Comparison of ENCODE assay signal across 8 mouse cellular contexts in the genomic region with DNA sequence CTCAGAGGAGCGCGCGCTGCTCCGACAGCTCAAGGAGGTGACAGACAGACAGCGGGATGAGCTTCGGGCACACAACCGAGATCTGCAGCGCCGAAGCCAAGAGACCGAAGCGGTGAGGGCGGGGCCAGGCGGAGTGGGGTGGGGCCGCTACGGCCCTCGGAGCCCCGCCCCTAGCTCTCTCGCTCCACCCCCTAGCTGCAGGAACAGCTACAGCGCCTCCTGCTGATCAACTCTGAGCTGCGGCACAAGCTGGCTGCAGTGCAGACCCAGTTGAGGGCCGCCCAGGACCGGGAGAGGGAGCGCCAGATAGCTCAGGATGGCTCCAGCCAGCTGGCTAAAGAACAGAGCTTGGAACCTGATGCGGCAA. TPM values are rescaled to one million over a fixed set of nuclear protein-coding genes. Genes with fewer than 3 reads are reported as not detected.
A peak's percentile ranks its signal among the peaks of the same experiment; 100 is the strongest.
DNase-seq lines count a peak whose midpoint lies in the region; ATAC-seq and TF ChIP-seq lines count a peak whose summit lies in the region.

No protein-coding gene starts in this region.

- peaks cover 15% of the 10 kb centered on the region for H3K4me1 ChIP-seq in forebrain, embryonic 15.5 days
- peaks cover 8% of the 10 kb centered on the region; the same call in 1 of the 2 replicates for H3K4me1 ChIP-seq in neural tube, embryonic 14.5 days (ENCODE audit: control insufficient read depth, insufficient read depth, low read length)
- peaks cover 15% of the 10 kb centered on the region for H3K4me1 ChIP-seq in testis, adult 2 months (ENCODE audit: control insufficient read depth, insufficient read depth, low read length)

- peak overlapping the region; percentile 91 for H3K4me2 ChIP-seq in forebrain, embryonic 15.5 days (replicated peaks)
- H3K4me2 ChIP-seq in neural tube, embryonic 14.5 days (ENCODE audit: low read depth, low read length), result peak overlapping the region; percentile 93

- peak overlapping the region; percentile 56 for H3K9ac ChIP-seq in forebrain, embryonic 15.5 days (replicated peaks)
- H3K9ac ChIP-seq in neural tube, embryonic 14.5 days (replicated peaks; ENCODE audit: low read depth, low read length), result peak overlapping the region; percentile 52

- peak; percentile 91 for DNase-seq in ES-CJ7 (ENCODE audit: low read depth, low spot score)
- DNase-seq in cerebellum, adult 11 months, result peak; percentile 93
- peak; percentile 88 for DNase-seq in heart, postnatal 25 days (ENCODE audit: low spot score)
- DNase-seq in layer of hippocampus, adult 18-20 months (ENCODE audit: low spot score in 2 of 2), result peak; percentile 82 to 93
- DNase-seq in lung, adult 18-20 months, result peak; percentile 90 to 93

- WGBS in forebrain, embryonic 15.5 days, result 2% methylated on average over 24 of the region's 24 CpGs
- WGBS in neural tube, embryonic 14.5 days, result under 1% methylated on average over 24 of the region's 24 CpGs

- peaks cover 39% of the 10 kb centered on the region for H3K36me3 ChIP-seq in forebrain, embryonic 15.5 days
- peaks cover 31% of the 10 kb centered on the region for H3K36me3 ChIP-seq in neural tube, embryonic 14.5 days (ENCODE audit: control insufficient read depth, insufficient read depth, low read length)
- H3K36me3 ChIP-seq in testis, adult 2 months (ENCODE audit: control insufficient read depth, insufficient read depth, low read length), result peaks cover 4% of the 10 kb centered on the region

- H3K27me3 ChIP-seq in forebrain, embryonic 15.5 days, result no peaks in the 10 kb centered on the region
- H3K27me3 ChIP-seq in neural tube, embryonic 14.5 days (ENCODE audit: control insufficient read depth, insufficient read depth, low read length), result no peaks in the 10 kb centered on the region
- H3K27me3 ChIP-seq in testis, adult 2 months (ENCODE audit: control insufficient read depth, insufficient read depth, low read length), result no peaks in the 10 kb centered on the region

- H3K4me3 ChIP-seq in forebrain, embryonic 15.5 days, result peak overlapping the region; percentile 48
- H3K4me3 ChIP-seq in neural tube, embryonic 14.5 days (ENCODE audit: low read depth, low read length), result peak overlapping the region; percentile 41
- H3K4me3 ChIP-seq in testis, adult 2 months (ENCODE audit: control insufficient read depth, low read depth, low read length), result peak overlapping the region; percentile 80

- peak; percentile 83 for TF ChIP-seq CTCF in testis, adult 2 months (IDR thresholded peaks at IDR 0.05; ENCODE audit: control insufficient read depth, insufficient read depth, insufficient replicate concordance, low read depth, low read length)

- peak; percentile 51; the same call in 1 of the 2 replicates for TF ChIP-seq POLR2A in testis, adult 2 months (IDR thresholded peaks at IDR 0.05; ENCODE audit: control insufficient read depth, low read depth, low read length)

- peak overlapping the region; percentile 67 for H3K27ac ChIP-seq in forebrain, embryonic 15.5 days (replicated peaks)
- peak overlapping the region; percentile 70 for H3K27ac ChIP-seq in neural tube, embryonic 14.5 days (ENCODE audit: low read depth, low read length)
- H3K27ac ChIP-seq in testis, adult 2 months (ENCODE audit: control insufficient read depth, insufficient read depth, low read depth, low read length), result peak overlapping the region; percentile 75

- no peaks in the 10 kb centered on the region for H3K9me3 ChIP-seq in forebrain, embryonic 15.5 days
- no peaks in the 10 kb centered on the region for H3K9me3 ChIP-seq in neural tube, embryonic 14.5 days (ENCODE audit: control insufficient read depth, low read length)

- ATAC-seq in forebrain, embryonic 15.5 days (replicated peaks), result peak; percentile 82
- peak; percentile 88 for ATAC-seq in neural tube, embryonic 14.5 days (ENCODE audit: low read depth)

- intact Hi-C loops in heart, postnatal 25 days (cut with DNase I), result loop anchor here (1.0 to 5.0 kb wide), 3 partner anchors 50 to 163 kb away; a partner anchor contains a TSS

RNA-seq across cellular contexts. Expression of a gene that starts 0.7 kb away (rescaled TPM):
- polyA plus RNA-seq in forebrain, embryonic 15.5 days (2015; fragmentation: Nextera tagmentation; extraction: Ambion mirVana), result 0.71 and 0.72 TPM in 2 replicates
- total RNA-seq in heart, postnatal 25 days (2021), result 10 to 100 TPM; 47.4 to 47.8 TPM
- 1 to 10 TPM in 1 of 2 experiments, under 1 TPM in 1; 0.74 to 1.5 TPM for total RNA-seq in layer of hippocampus, adult 18-20 months (2021)
- 2.8 and 3.5 TPM in 2 replicates for polyA plus RNA-seq in neural tube, embryonic 14.5 days (2014; fragmentation: Nextera tagmentation; extraction: Ambion mirVana)
- polyA plus RNA-seq in testis, adult 2 months (2012; rRNA removed), result 0.58 and 0.94 TPM in 2 replicates

RNA-seq across cellular contexts. Expression of a gene that starts 2.7 kb away (rescaled TPM):
- polyA plus RNA-seq in forebrain, embryonic 15.5 days (2015; fragmentation: Nextera tagmentation; extraction: Ambion mirVana), result 3.1 and 3.3 TPM in 2 replicates
- total RNA-seq in heart, postnatal 25 days (2021), result 10 to 100 TPM in 1 of 2 experiments, 1 to 10 TPM in 1; 8.5 to 12.1 TPM
- total RNA-seq in layer of hippocampus, adult 18-20 months (2021), result 1 to 10 TPM; 1.0 to 1.1 TPM
- polyA plus RNA-seq in neural tube, embryonic 14.5 days (2014; fragmentation: Nextera tagmentation; extraction: Ambion mirVana), result 1.8 and 3.8 TPM in 2 replicates
- polyA plus RNA-seq in testis, adult 2 months (2012; rRNA removed), result 0.64 and 0.77 TPM in 2 replicates

RNA-seq across cellular contexts. Expression of a gene that starts 20.9 kb away (rescaled TPM):
- 12.1 and 12.6 TPM in 2 replicates for polyA plus RNA-seq in forebrain, embryonic 15.5 days (2015; fragmentation: Nextera tagmentation; extraction: Ambion mirVana)
- total RNA-seq in heart, postnatal 25 days (2021), result 10 to 100 TPM; 14.9 to 18.2 TPM
- 10 to 100 TPM; 44.2 to 51.3 TPM for total RNA-seq in layer of hippocampus, adult 18-20 months (2021)
- polyA plus RNA-seq in neural tube, embryonic 14.5 days (2014; fragmentation: Nextera tagmentation; extraction: Ambion mirVana), result 15.5 and 17.0 TPM in 2 replicates
- polyA plus RNA-seq in testis, adult 2 months (2012; rRNA removed), result 23.0 and 27.1 TPM in 2 replicates

RNA-seq across cellular contexts. Expression of a gene that starts 24.0 kb away (rescaled TPM):
- 55.0 and 58.3 TPM in 2 replicates for polyA plus RNA-seq in forebrain, embryonic 15.5 days (2015; fragmentation: Nextera tagmentation; extraction: Ambion mirVana)
- total RNA-seq in heart, postnatal 25 days (2021), result 10 to 100 TPM; 78.7 to 89.4 TPM
- 100 to 1,000 TPM; 132 to 133 TPM for total RNA-seq in layer of hippocampus, adult 18-20 months (2021)
- 65.0 and 82.8 TPM in 2 replicates for polyA plus RNA-seq in neural tube, embryonic 14.5 days (2014; fragmentation: Nextera tagmentation; extraction: Ambion mirVana)
- 45.6 and 48.8 TPM in 2 replicates for polyA plus RNA-seq in testis, adult 2 months (2012; rRNA removed)

RNA-seq across cellular contexts. Expression of a gene that starts 49.1 kb away (rescaled TPM):
- polyA plus RNA-seq in forebrain, embryonic 15.5 days (2015; fragmentation: Nextera tagmentation; extraction: Ambion mirVana), result 0.95 and 1.3 TPM in 2 replicates
- total RNA-seq in heart, postnatal 25 days (2021), result 1 to 10 TPM; 7.9 to 8.1 TPM
- under 1 TPM in 1 of 2 experiments, not detected in 1; 0.89 TPM for total RNA-seq in layer of hippocampus, adult 18-20 months (2021)
- polyA plus RNA-seq in neural tube, embryonic 14.5 days (2014; fragmentation: Nextera tagmentation; extraction: Ambion mirVana), result 1.8 and 4.0 TPM in 2 replicates
- polyA plus RNA-seq in testis, adult 2 months (2012; rRNA removed), result 6.8 and 7.3 TPM in 2 replicates

Comparison
In these comparisons a context has a peak if more than half of its experiments do, and no peak if none do; other contexts are left out.
1. Peak in every context shown above with its lines: DNase-seq, ATAC-seq, H3K4me3 ChIP-seq and H3K27ac ChIP-seq.